Mouse (Mus musculus) embryonic fibroblast, embryonic 13.5 days (primary cell): Measurements from ENCODE around the gene C1qtnf3.

Experiments
- CTCF ChIP-seq: IDR thresholded peaks from 2 replicates; pipeline ENCODE4 v1.5.1; 2011; ENCODE audit warnings: mild to moderate bottlenecking, control low read depth, low read length, moderate library complexity, borderline replicate concordance; ENCODE audit not compliant: insufficient read depth
- POLR2A ChIP-seq: IDR thresholded peaks from 2 replicates; pipeline ENCODE4 v1.6.1; 2011; ENCODE audit warnings: low read depth, mild to moderate bottlenecking, control low read depth, low read length, moderate library complexity

DNA sequence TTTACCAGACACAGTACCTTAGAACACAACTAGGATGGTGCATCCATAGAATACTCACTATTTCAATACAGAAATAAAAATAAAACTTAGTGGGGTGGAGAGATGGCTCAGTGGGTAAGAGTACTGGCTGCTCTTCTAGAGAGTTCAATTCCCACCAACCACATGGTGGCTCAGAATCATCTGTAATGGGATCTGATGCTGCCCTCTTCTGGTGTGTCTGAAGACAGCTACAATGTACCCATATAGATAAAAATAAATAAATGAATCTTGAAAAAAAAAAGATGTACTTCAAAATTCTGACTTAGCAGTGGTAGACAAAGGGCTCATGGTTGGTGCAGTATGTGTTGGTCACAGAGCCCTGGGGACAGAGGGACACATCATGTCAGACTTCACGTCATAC, 39.4 kb downstream of the C1qtnf3 start:
- TF ChIP-seq POLR2A (no peak), CTCF (no peak)
